Comparison of ENCODE assay signal across 11 mouse cellular contexts in the genomic region with DNA sequence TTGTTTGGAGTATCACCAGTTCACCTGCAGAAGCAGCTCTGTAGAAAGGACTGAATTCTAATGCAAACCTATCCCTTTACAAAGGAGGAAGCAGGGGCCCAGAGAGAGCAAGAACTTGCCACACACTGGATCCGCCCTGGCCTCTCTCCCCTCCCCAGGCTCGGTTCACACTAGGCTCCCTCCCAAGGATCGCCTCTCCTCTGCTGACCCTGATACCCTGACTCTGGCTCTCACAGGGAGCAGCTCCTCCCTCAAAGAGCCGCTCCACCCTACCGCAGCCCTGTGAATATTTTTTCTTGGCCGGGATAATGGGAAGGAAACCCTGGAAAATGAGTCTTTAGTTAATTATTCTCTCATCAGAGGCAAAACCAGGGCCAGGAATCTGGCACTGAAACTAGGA. TPM values are rescaled to one million over a fixed set of nuclear protein-coding genes. Genes with fewer than 3 reads are reported as not detected.
DNase-seq lines count a peak whose midpoint lies in the region; ATAC-seq and TF ChIP-seq lines count a peak whose summit lies in the region.
"Had no signal": no experiment of that assay in that cellular context is flagged by ENCODE, and none has a peak within 500 bp of the region (broad histone marks: within the 10 kb centered on the region; RNA-seq: fewer than 3 reads in every experiment).

No protein-coding gene starts in this region.

- peak; percentile 46 for DNase-seq in forebrain, embryonic 11.5 days (ENCODE audit: low spot score)
- peak; percentile 88 for DNase-seq in kidney, adult 11 months
- no peak for DNase-seq in layer of hippocampus, postnatal 14 days (ENCODE audit: low spot score in 2 of 2)
- DNase-seq in c-Kit-positive CD71-positive TER-119-positive erythroid progenitor cells, embryonic 14.5 days (ENCODE audit: low spot score), result no peak

- peaks cover 26% of the 10 kb centered on the region for H3K27me3 ChIP-seq in forebrain, embryonic 11.5 days (ENCODE audit: control insufficient read depth, insufficient read depth, low read length)
- H3K27me3 ChIP-seq in forebrain, embryonic 13.5 days, result peaks cover 61% of the 10 kb centered on the region
- H3K27me3 ChIP-seq in ES-Bruce4 (ENCODE audit: control insufficient read depth, insufficient read depth, low read length, poor library complexity, severe bottlenecking), result no peaks in the 10 kb centered on the region
- H3K27me3 ChIP-seq in lung, embryonic 16.5 days (ENCODE audit: control insufficient read depth, insufficient read depth, low read depth, low read length), result peaks cover 2% of the 10 kb centered on the region
- peaks cover 31% of the 10 kb centered on the region for H3K27me3 ChIP-seq in midbrain, embryonic 16.5 days (ENCODE audit: control insufficient read depth, insufficient read depth, low read depth, low read length)

- H3K4me3 ChIP-seq in forebrain, embryonic 11.5 days (ENCODE audit: low read depth, low read length), result no peak overlapping the region
- H3K4me3 ChIP-seq in forebrain, embryonic 13.5 days, result no peak overlapping the region
- H3K4me3 ChIP-seq in ES-Bruce4 (ENCODE audit: low read depth, low read length), result no peak overlapping the region
- H3K4me3 ChIP-seq in lung, embryonic 16.5 days (ENCODE audit: low read length), result no peak overlapping the region
- no peak overlapping the region for H3K4me3 ChIP-seq in midbrain, embryonic 16.5 days (ENCODE audit: low read depth, low read length)
- H3K4me3 ChIP-seq: erythroblast, embryonic 14.5 days had no signal

- no peaks in the 10 kb centered on the region for H3K36me3 ChIP-seq in forebrain, embryonic 11.5 days (ENCODE audit: control insufficient read depth, insufficient read depth, low read length)
- no peaks in the 10 kb centered on the region for H3K36me3 ChIP-seq in forebrain, embryonic 13.5 days (ENCODE audit: poor library complexity, severe bottlenecking)
- no peaks in the 10 kb centered on the region for H3K36me3 ChIP-seq in ES-Bruce4 (ENCODE audit: control insufficient read depth, insufficient read depth, low read length, poor library complexity, severe bottlenecking)
- H3K36me3 ChIP-seq in lung, embryonic 16.5 days (ENCODE audit: control insufficient read depth, insufficient read depth, low read length), result no peaks in the 10 kb centered on the region
- no peaks in the 10 kb centered on the region for H3K36me3 ChIP-seq in midbrain, embryonic 16.5 days (ENCODE audit: control insufficient read depth, insufficient read depth, low read length)

- TF ChIP-seq CTCF in ES-Bruce4 (IDR thresholded peaks at IDR 0.05; ENCODE audit: low read depth, low read length), result no peak

- H3K27ac ChIP-seq in forebrain, embryonic 11.5 days (ENCODE audit: low read depth, low read length), result no peak overlapping the region
- H3K27ac ChIP-seq in forebrain, embryonic 13.5 days, result no peak overlapping the region
- peak overlapping the region; percentile 98 for H3K27ac ChIP-seq in ES-Bruce4 (ENCODE audit: insufficient read depth, low read length)
- peak overlapping the region; percentile 87 for H3K27ac ChIP-seq in lung, embryonic 16.5 days (ENCODE audit: low read length)
- H3K27ac ChIP-seq in midbrain, embryonic 16.5 days (ENCODE audit: low read length), result no peak overlapping the region

- H3K9ac ChIP-seq in forebrain, embryonic 11.5 days (ENCODE audit: low read length), result no peak overlapping the region
- H3K9ac ChIP-seq in forebrain, embryonic 13.5 days, result no peak overlapping the region
- H3K9ac ChIP-seq in ES-Bruce4 (ENCODE audit: low read depth, poor library complexity, severe bottlenecking), result no peak overlapping the region
- no peak overlapping the region for H3K9ac ChIP-seq in lung, embryonic 16.5 days (ENCODE audit: low read length)
- H3K9ac ChIP-seq in midbrain, embryonic 16.5 days (ENCODE audit: low read depth, low read length), result no peak overlapping the region

- peak; percentile 76; the same call in 1 of the 2 replicates for TF ChIP-seq EP300 in ES-Bruce4 (IDR thresholded peaks at IDR 0.05; ENCODE audit: insufficient read depth, low read depth, low read length)

- H3K9me3 ChIP-seq in forebrain, embryonic 11.5 days (ENCODE audit: control insufficient read depth, low read length), result no peaks in the 10 kb centered on the region
- H3K9me3 ChIP-seq in forebrain, embryonic 13.5 days (replicated peaks), result no peaks in the 10 kb centered on the region
- H3K9me3 ChIP-seq in ES-Bruce4 (replicated peaks; ENCODE audit: control insufficient read depth, insufficient read depth, low read length, poor library complexity, severe bottlenecking), result no peaks in the 10 kb centered on the region
- no peaks in the 10 kb centered on the region for H3K9me3 ChIP-seq in lung, embryonic 16.5 days (ENCODE audit: control insufficient read depth, low read length)
- no peaks in the 10 kb centered on the region for H3K9me3 ChIP-seq in midbrain, embryonic 16.5 days (replicated peaks; ENCODE audit: control insufficient read depth, low read length, poor library complexity, severe bottlenecking)

- no peak for ATAC-seq in forebrain, embryonic 11.5 days (replicated peaks; ENCODE audit: low FRiP score)
- no peak for ATAC-seq in forebrain, embryonic 13.5 days
- ATAC-seq in lung, embryonic 16.5 days (ENCODE audit: low read depth), result no peak
- no peak for ATAC-seq in midbrain, embryonic 16.5 days

- 7% methylated on average over 6 of the region's 6 CpGs for WGBS in forebrain, embryonic 11.5 days
- 5% methylated on average over 6 of the region's 6 CpGs for WGBS in forebrain, embryonic 13.5 days
- 15% methylated on average over 6 of the region's 6 CpGs for WGBS in lung, embryonic 16.5 days
- 15% methylated on average over 6 of the region's 6 CpGs for WGBS in midbrain, embryonic 16.5 days

- peaks cover 12% of the 10 kb centered on the region for H3K4me1 ChIP-seq in forebrain, embryonic 11.5 days (replicated peaks; ENCODE audit: control insufficient read depth, insufficient read depth, low read length)
- H3K4me1 ChIP-seq in forebrain, embryonic 13.5 days, result peaks cover 30% of the 10 kb centered on the region
- peaks cover 20% of the 10 kb centered on the region for H3K4me1 ChIP-seq in ES-Bruce4 (ENCODE audit: control insufficient read depth, insufficient read depth, low read length)
- peaks cover 42% of the 10 kb centered on the region for H3K4me1 ChIP-seq in lung, embryonic 16.5 days (replicated peaks; ENCODE audit: control insufficient read depth, insufficient read depth, low read length)
- peaks cover 13% of the 10 kb centered on the region for H3K4me1 ChIP-seq in midbrain, embryonic 16.5 days (ENCODE audit: control insufficient read depth, insufficient read depth, low read length)

- H3K4me2 ChIP-seq in forebrain, embryonic 11.5 days (ENCODE audit: low read depth, low read length, severe bottlenecking), result no peak overlapping the region
- H3K4me2 ChIP-seq in forebrain, embryonic 13.5 days, result no peak overlapping the region
- no peak overlapping the region for H3K4me2 ChIP-seq in lung, embryonic 16.5 days (ENCODE audit: low read depth, low read length)
- H3K4me2 ChIP-seq in midbrain, embryonic 16.5 days (ENCODE audit: low read length), result no peak overlapping the region

- TF ChIP-seq POLR2A in ES-Bruce4 (IDR thresholded peaks at IDR 0.05; ENCODE audit: insufficient read depth, low read length), result no peak

RNA-seq across cellular contexts. Expression of gene Card10, which starts 1.5 kb away (rescaled TPM):
- 2.3 and 2.7 TPM in 2 replicates for polyA plus RNA-seq in forebrain, embryonic 11.5 days (2014; fragmentation: Nextera tagmentation; extraction: Ambion mirVana)
- polyA plus RNA-seq in forebrain, embryonic 13.5 days (2015; fragmentation: Nextera tagmentation; extraction: Ambion mirVana), result 0.92 and 0.93 TPM in 2 replicates
- polyA plus RNA-seq in ES-Bruce4 (2011; ENCODE audit: insufficient read depth, insufficient read length, low read depth, missing spikeins), result 19.6 and 21.5 TPM in 2 replicates
- 6.1 and 6.2 TPM in 2 replicates for polyA plus RNA-seq in lung, embryonic 16.5 days (2015; fragmentation: Nextera tagmentation; extraction: Ambion mirVana)
- total RNA-seq in layer of hippocampus, postnatal 14 days (2021), result 1 to 10 TPM; 4.8 to 4.9 TPM
- polyA plus RNA-seq in midbrain, embryonic 16.5 days (2015; fragmentation: Nextera tagmentation; extraction: Ambion mirVana), result 1.8 and 2.2 TPM in 2 replicates
- total RNA-seq: hematopoietic stem cell, adult 5-6 weeks had no signal

RNA-seq across cellular contexts. Expression of gene Mfng, which starts 31.1 kb away (rescaled TPM):
- polyA plus RNA-seq in forebrain, embryonic 11.5 days (2014; fragmentation: Nextera tagmentation; extraction: Ambion mirVana), result 108 and 113 TPM in 2 replicates
- 136 and 138 TPM in 2 replicates for polyA plus RNA-seq in forebrain, embryonic 13.5 days (2015; fragmentation: Nextera tagmentation; extraction: Ambion mirVana)
- 4.4 and 5.2 TPM in 2 replicates for polyA plus RNA-seq in ES-Bruce4 (2011; ENCODE audit: insufficient read depth, insufficient read length, low read depth, missing spikeins)
- polyA plus RNA-seq in lung, embryonic 16.5 days (2015; fragmentation: Nextera tagmentation; extraction: Ambion mirVana), result 40.8 and 43.1 TPM in 2 replicates
- total RNA-seq in layer of hippocampus, postnatal 14 days (2021), result 1 to 10 TPM; 7.9 to 8.3 TPM
- 13.5 and 19.7 TPM in 2 replicates for polyA plus RNA-seq in midbrain, embryonic 16.5 days (2015; fragmentation: Nextera tagmentation; extraction: Ambion mirVana)

RNA-seq across cellular contexts. Expression of gene Cdc42ep1, which starts 38.1 kb away (rescaled TPM):
- 9.6 and 10.4 TPM in 2 replicates for polyA plus RNA-seq in forebrain, embryonic 11.5 days (2014; fragmentation: Nextera tagmentation; extraction: Ambion mirVana)
- 5.0 and 5.5 TPM in 2 replicates for polyA plus RNA-seq in forebrain, embryonic 13.5 days (2015; fragmentation: Nextera tagmentation; extraction: Ambion mirVana)
- 9.2 and 10.5 TPM in 2 replicates for polyA plus RNA-seq in ES-Bruce4 (2011; ENCODE audit: insufficient read depth, insufficient read length, low read depth, missing spikeins)
- polyA plus RNA-seq in lung, embryonic 16.5 days (2015; fragmentation: Nextera tagmentation; extraction: Ambion mirVana), result 113 TPM in 2 replicates
- total RNA-seq in layer of hippocampus, postnatal 14 days (2021), result 10 to 100 TPM in 1 of 2 experiments, 1 to 10 TPM in 1; 9.9 to 10.5 TPM
- polyA plus RNA-seq in midbrain, embryonic 16.5 days (2015; fragmentation: Nextera tagmentation; extraction: Ambion mirVana), result 11.4 and 13.6 TPM in 2 replicates
- total RNA-seq: hematopoietic stem cell, adult 5-6 weeks had no signal

RNA-seq across cellular contexts. Expression of gene Lgals2, which starts 51.0 kb away (rescaled TPM):
- not detected in 2 replicates for polyA plus RNA-seq in forebrain, embryonic 11.5 days (2014; fragmentation: Nextera tagmentation; extraction: Ambion mirVana)
- not detected in 2 replicates for polyA plus RNA-seq in forebrain, embryonic 13.5 days (2015; fragmentation: Nextera tagmentation; extraction: Ambion mirVana)
- polyA plus RNA-seq in ES-Bruce4 (2011; ENCODE audit: insufficient read depth, insufficient read length, low read depth, missing spikeins), result 2.4 TPM in 1 of 2 replicates, not detected in the other
- 1.0 and 1.2 TPM in 2 replicates for polyA plus RNA-seq in lung, embryonic 16.5 days (2015; fragmentation: Nextera tagmentation; extraction: Ambion mirVana)
- not detected for total RNA-seq in layer of hippocampus, postnatal 14 days (2021)
- not detected in 2 replicates for polyA plus RNA-seq in midbrain, embryonic 16.5 days (2015; fragmentation: Nextera tagmentation; extraction: Ambion mirVana)
- total RNA-seq: hematopoietic stem cell, adult 5-6 weeks had no signal
- polyA plus RNA-seq: erythroblast, embryonic 14.5 days; neural tube, embryonic 14.5 days had no signal

Comparison
In these comparisons a context has a peak if more than half of its experiments do, and no peak if none do; other contexts are left out.
1. DNase-seq: peak in forebrain, embryonic 11.5 days (single experiment) and kidney, adult 11 months (single experiment); none in layer of hippocampus, postnatal 14 days (0 of 2) and c-Kit-positive CD71-positive TER-119-positive erythroid progenitor cells, embryonic 14.5 days (single experiment).
2. H3K27ac ChIP-seq: peak in ES-Bruce4 (single experiment) and lung, embryonic 16.5 days (single experiment); none in forebrain, embryonic 11.5 days (single experiment), forebrain, embryonic 13.5 days (single experiment) and midbrain, embryonic 16.5 days (single experiment).